Mouse (Mus musculus): ENCODE results near the gene Acsl4.

- TF ChIP-seq CTCF (IDR thresholded peaks at IDR 0.05; ENCODE audit: low read depth) (no peak), EP300 (IDR thresholded peaks at IDR 0.05; ENCODE audit: low read depth) (no peak)
These were observed 20.4 kb downstream of the Acsl4 start for GRCm38 (mm10) chrX:142369935-142370334.
